Mouse (Mus musculus) liver, embryonic 14.5 days (tissue): ENCODE measurements around the gene Ugt1a6b.

Experiments used
- CTCF ChIP-seq: IDR thresholded peaks from 2 replicates; pipeline ENCODE4 v1.5.1; 2016; ENCODE audit warnings: antibody characterized with exemption, low read depth, control low read depth
- EP300 ChIP-seq: IDR thresholded peaks from 2 replicates; pipeline ENCODE4 v1.6.1; 2016; ENCODE audit warnings: antibody characterized with exemption, low read depth

GRCm38 (mm10) chr1:88259643-88260024, 156.6 kb downstream of the Ugt1a6b start:
- TF ChIP-seq CTCF (no peak), EP300 (no peak)
